ENCODE assay signal across 16 mouse cellular contexts in the genomic region with DNA sequence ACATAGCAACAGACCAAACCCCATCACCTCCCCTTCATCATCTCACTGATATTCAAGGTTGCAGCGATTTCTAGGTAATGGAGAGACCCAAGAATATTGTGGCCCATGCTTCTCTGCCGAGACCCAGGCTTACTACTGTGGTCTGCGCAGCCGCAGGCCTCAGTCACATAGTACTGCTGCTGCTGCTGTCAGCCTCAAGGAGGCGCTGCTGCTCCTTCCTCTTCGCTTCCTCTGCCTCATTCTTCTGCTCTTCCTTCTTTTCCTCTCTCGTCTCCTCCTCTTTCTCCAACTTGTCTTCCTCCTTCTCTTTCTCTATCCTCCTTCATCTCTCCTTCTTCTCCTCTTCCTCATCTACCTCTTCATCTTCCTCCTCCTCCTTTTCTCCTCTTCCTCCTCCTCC. TPM values are rescaled to one million over a fixed set of nuclear protein-coding genes. Genes with fewer than 3 reads are reported as not detected.
DNase-seq lines count a peak whose midpoint lies in the region; ATAC-seq and TF ChIP-seq lines count a peak whose summit lies in the region.
"Had no signal": no experiment of that assay in that cellular context is flagged by ENCODE, and none has a peak within 500 bp of the region (broad histone marks: within the 10 kb centered on the region; RNA-seq: fewer than 3 reads in every experiment).

No protein-coding gene starts in this region.

- no peak overlapping the region for H3K4me3 ChIP-seq in kidney, postnatal 0 days (replicated peaks; ENCODE audit: low read depth, low read length)
- H3K4me3 ChIP-seq: heart, embryonic 15.5 days; limb, embryonic 13.5 days; midbrain, embryonic 15.5 days; neural tube, embryonic 13.5 days had no signal

- H3K27ac ChIP-seq in kidney, postnatal 0 days = no peak overlapping the region
- H3K27ac ChIP-seq: heart, embryonic 15.5 days; limb, embryonic 13.5 days; macrophage; midbrain, embryonic 15.5 days; neural tube, embryonic 13.5 days had no signal

- no peak for ATAC-seq in kidney, postnatal 0 days (replicated peaks; ENCODE audit: low FRiP score, low read depth)
- ATAC-seq: hindbrain, embryonic 16.5 days; midbrain, embryonic 15.5 days had no signal

- H3K36me3 ChIP-seq in kidney, postnatal 0 days (ENCODE audit: insufficient read depth, low read length) = no peaks in the 10 kb centered on the region
- H3K36me3 ChIP-seq: heart, embryonic 15.5 days; limb, embryonic 13.5 days; midbrain, embryonic 15.5 days; neural tube, embryonic 13.5 days had no signal

- no peaks in the 10 kb centered on the region for H3K9me3 ChIP-seq in kidney, postnatal 0 days (replicated peaks; ENCODE audit: low read length)
- H3K9me3 ChIP-seq: heart, embryonic 15.5 days; limb, embryonic 13.5 days; midbrain, embryonic 15.5 days; neural tube, embryonic 13.5 days had no signal

- no peak for DNase-seq in kidney, postnatal 0 days (ENCODE audit: low spot score)
- DNase-seq in kidney, postnatal 4 days = no peak
- peak; percentile 28 for DNase-seq in A20 (ENCODE audit: low read depth, low spot score)
- peak; percentile 57 for DNase-seq in ES-CJ7 (ENCODE audit: low read depth, low spot score)
- DNase-seq in lung, postnatal 10 days = peak; percentile 12
- no peak for DNase-seq in urinary bladder, postnatal 36 days (ENCODE audit: low spot score in 2 of 2)
- DNase-seq in adrenal gland, postnatal 14 days = no peak
- DNase-seq: adrenal gland, adult 8-10 months; cerebellum, postnatal 10 days; kidney, postnatal 10 days had no signal

- H3K4me1 ChIP-seq in kidney, postnatal 0 days (replicated peaks; ENCODE audit: insufficient read depth, low read length) = no peaks in the 10 kb centered on the region
- H3K4me1 ChIP-seq: heart, embryonic 15.5 days; limb, embryonic 13.5 days; midbrain, embryonic 15.5 days; neural tube, embryonic 13.5 days had no signal

- TF ChIP-seq CTCF in kidney, postnatal 0 days (IDR thresholded peaks at IDR 0.05; ENCODE audit: low read depth) = peak; percentile 28; the same call in 1 of the 2 replicates

- 66% methylated on average over 7 of the region's 7 CpGs for WGBS in kidney, postnatal 0 days

- no peak overlapping the region for H3K4me2 ChIP-seq in kidney, postnatal 0 days (ENCODE audit: low read length)
- H3K4me2 ChIP-seq: heart, embryonic 15.5 days; limb, embryonic 13.5 days; midbrain, embryonic 15.5 days; neural tube, embryonic 13.5 days had no signal

- H3K9ac ChIP-seq in kidney, postnatal 0 days (ENCODE audit: low read depth, low read length) = no peak overlapping the region
- H3K9ac ChIP-seq: heart, embryonic 15.5 days; limb, embryonic 13.5 days; midbrain, embryonic 15.5 days; neural tube, embryonic 13.5 days had no signal

- no peaks in the 10 kb centered on the region for H3K27me3 ChIP-seq in kidney, postnatal 0 days (ENCODE audit: insufficient read depth, low read length)
- H3K27me3 ChIP-seq: heart, embryonic 15.5 days; limb, embryonic 13.5 days; midbrain, embryonic 15.5 days; neural tube, embryonic 13.5 days had no signal

RNA-seq across cellular contexts. Expression of a gene that starts 22.4 kb away (rescaled TPM):
- polyA plus RNA-seq in kidney, postnatal 0 days (2015; fragmentation: Nextera tagmentation; extraction: Ambion mirVana) = 230 and 245 TPM in 2 replicates
- total RNA-seq in adrenal gland, postnatal 14 days (2021) = 38.0 and 51.0 TPM in 2 replicates

RNA-seq across cellular contexts. Expression of a gene that starts 23.4 kb away (rescaled TPM):
- polyA plus RNA-seq in kidney, postnatal 0 days (2015; fragmentation: Nextera tagmentation; extraction: Ambion mirVana) = 48.8 and 52.4 TPM in 2 replicates
- 16.6 and 19.4 TPM in 2 replicates for total RNA-seq in adrenal gland, postnatal 14 days (2021)
- polyA plus RNA-seq: macrophage had no signal

Comparison
In these comparisons a context has a peak if more than half of its experiments do, and no peak if none do; other contexts are left out.
1. DNase-seq: peak in A20 (single experiment), ES-CJ7 (single experiment) and lung, postnatal 10 days (single experiment); none in kidney, postnatal 0 days (single experiment), kidney, postnatal 4 days (0 of 2), urinary bladder, postnatal 36 days (0 of 2) and adrenal gland, postnatal 14 days (single experiment).